Mouse (Mus musculus) erythroblast, embryonic 14.5 days (primary cell): Measurements from ENCODE around the gene Smim24. TPM values are rescaled to one million over a fixed set of nuclear protein-coding genes. Genes with fewer than 3 reads are reported as not detected.

ENCODE experiments used
- H3K27me3 ChIP-seq: 2 replicates; pipeline ENCODE4 v1.6.1; 2012; ENCODE audit warnings: inconsistent platforms; ENCODE audit not compliant: control insufficient read depth
- H3K36me3 ChIP-seq: 2 replicates; pipeline ENCODE4 v1.6.1; 2012; ENCODE audit warnings: mild to moderate bottlenecking, inconsistent platforms; ENCODE audit not compliant: control insufficient read depth
- H3K4me1 ChIP-seq: 2 replicates; pipeline ENCODE4 v1.6.1; 2012; ENCODE audit warnings: inconsistent platforms; ENCODE audit not compliant: control insufficient read depth
- H3K4me3 ChIP-seq: replicated peaks from 2 replicates; pipeline ENCODE3; 2012; ENCODE audit warnings: moderate library complexity, mild to moderate bottlenecking, inconsistent platforms
- H3K9me3 ChIP-seq: 2 replicates; pipeline ENCODE4 v1.6.1; 2012; ENCODE audit warnings: low read length, inconsistent platforms, mixed read lengths; ENCODE audit not compliant: control insufficient read depth
- GATA1 ChIP-seq: IDR thresholded peaks from 2 replicates; pipeline ENCODE4 v1.6.1; 2012; ENCODE audit warnings: low read length, inconsistent platforms, mixed read lengths
- TAL1 ChIP-seq: IDR thresholded peaks from 3 replicates; pipeline ENCODE4 v1.6.1; 2012; ENCODE audit warnings: low read length, inconsistent platforms, mixed read lengths
- polyA plus RNA-seq: library from polyadenylated mRNA; stranded (reverse); fragments of >175 nt; gene quantifications from 2 replicates; pipeline ENCODE4 v1.2.3, GENCODE M21; 2012

Smim24 gene
- polyA plus RNA-seq, 1 experiment: not detected

DNA sequence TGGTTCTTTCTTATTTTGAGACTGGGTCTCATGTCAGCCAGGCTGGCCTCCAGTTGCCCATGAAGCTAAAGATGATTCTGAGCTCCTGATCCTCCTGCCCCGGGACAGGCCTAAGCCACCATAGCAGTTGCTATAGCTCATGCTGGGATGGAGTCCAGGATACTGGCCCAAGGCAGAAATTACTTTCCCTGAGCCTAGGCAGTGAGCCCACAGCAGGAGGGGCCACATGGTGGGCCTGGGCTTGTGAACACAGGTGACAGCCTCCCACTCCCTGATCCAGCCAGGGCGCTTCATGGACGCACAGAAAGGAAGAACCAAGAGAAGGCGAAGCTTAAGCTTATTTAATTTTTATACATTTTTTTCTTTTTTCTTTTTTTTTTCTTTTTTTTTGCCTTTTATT is 3.0 kb downstream of the Smim24 start:
- no peak for TF ChIP-seq GATA1
- TF ChIP-seq TAL1: no peak
- Histone ChIP-seq H3K27me3 (peaks cover 2% of the 10 kb centered on the region), H3K36me3 (peaks cover 8% of the 10 kb centered on the region), H3K4me3 (no peak overlapping the region), H3K9me3 (no peaks in the 10 kb centered on the region), H3K4me1 (peaks cover 28% of the 10 kb centered on the region)

- H3K9me3 ChIP-seq: no peaks in the 10 kb centered on the region
Measured at GRCm38 (mm10) chr10:81396749-81397148, 3.9 kb downstream of the Smim24 start.

DNA sequence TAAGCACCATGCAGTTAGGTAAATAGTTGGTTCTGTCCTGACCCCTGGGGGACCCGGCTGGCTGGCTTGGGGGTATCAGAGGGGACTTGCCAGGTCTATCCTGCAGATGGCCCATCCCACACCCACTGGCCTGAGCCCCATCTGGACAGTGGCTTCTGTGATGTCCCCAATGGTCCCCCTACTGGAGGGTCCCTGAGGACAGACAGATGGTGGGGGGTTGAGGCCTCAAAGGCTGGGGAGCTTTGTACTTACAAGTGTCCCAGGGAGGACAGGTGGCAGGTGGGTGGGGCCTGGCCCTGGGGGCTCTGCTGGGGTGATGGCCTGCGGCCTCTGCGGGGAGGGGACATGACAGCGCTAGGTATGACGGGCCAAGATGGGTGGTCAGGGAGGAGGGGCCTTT is 6.4 kb downstream of the Smim24 start:
- peaks cover 23% of the 10 kb centered on the region for H3K4me1 ChIP-seq

More at GRCm38 (mm10) chr10:81396749-81397148, 3.9 kb downstream of the Smim24 start:
- TF ChIP-seq GATA1 (no peak), TAL1 (no peak)
- H3K27me3 ChIP-seq: peaks cover 4% of the 10 kb centered on the region
- no peak overlapping the region for H3K4me3 ChIP-seq
- peaks cover 5% of the 10 kb centered on the region; the same call in 1 of the 2 replicates for H3K36me3 ChIP-seq
- H3K4me1 ChIP-seq: peaks cover 35% of the 10 kb centered on the region

GRCm38 (mm10) chr10:81399798-81400308 is 7.0 kb downstream of the Smim24 start:
- H3K9me3 ChIP-seq: no peaks in the 10 kb centered on the region
- TF ChIP-seq TAL1: no peak
- TF ChIP-seq GATA1: no peak
- peaks cover 25% of the 10 kb centered on the region for H3K27me3 ChIP-seq
- H3K4me1 ChIP-seq: peaks cover 27% of the 10 kb centered on the region
- no peak overlapping the region for H3K4me3 ChIP-seq
- H3K36me3 ChIP-seq: peaks cover 5% of the 10 kb centered on the region; the same call in 1 of the 2 replicates

More for the DNA sequence above, 6.4 kb downstream of the Smim24 start:
- H3K27me3 ChIP-seq: peaks cover 19% of the 10 kb centered on the region
- TF ChIP-seq TAL1 (no peak), GATA1 (no peak)
- H3K4me3 ChIP-seq: no peak overlapping the region
- no peaks in the 10 kb centered on the region for H3K9me3 ChIP-seq
- H3K36me3 ChIP-seq: peaks cover 5% of the 10 kb centered on the region; the same call in 1 of the 2 replicates

GRCm38 (mm10) chr10:81400371-81401204 is 7.7 kb downstream of the Smim24 start:
- Histone ChIP-seq H3K36me3 (peaks cover 5% of the 10 kb centered on the region; the same call in 1 of the 2 replicates), H3K9me3 (no peaks in the 10 kb centered on the region), H3K4me1 (peaks cover 28% of the 10 kb centered on the region), H3K4me3 (no peak overlapping the region), H3K27me3 (peaks cover 30% of the 10 kb centered on the region)
- no peak for TF ChIP-seq GATA1
- no peak for TF ChIP-seq TAL1

GRCm38 (mm10) chr10:81401205-81401520 is 8.3 kb downstream of the Smim24 start:
- TF ChIP-seq GATA1 (no peak), TAL1 (no peak)
- H3K4me1 ChIP-seq: peaks cover 28% of the 10 kb centered on the region
- peaks cover 36% of the 10 kb centered on the region for H3K27me3 ChIP-seq
- no peak overlapping the region for H3K4me3 ChIP-seq
- peaks cover 5% of the 10 kb centered on the region; the same call in 1 of the 2 replicates for H3K36me3 ChIP-seq
- no peaks in the 10 kb centered on the region for H3K9me3 ChIP-seq

DNA sequence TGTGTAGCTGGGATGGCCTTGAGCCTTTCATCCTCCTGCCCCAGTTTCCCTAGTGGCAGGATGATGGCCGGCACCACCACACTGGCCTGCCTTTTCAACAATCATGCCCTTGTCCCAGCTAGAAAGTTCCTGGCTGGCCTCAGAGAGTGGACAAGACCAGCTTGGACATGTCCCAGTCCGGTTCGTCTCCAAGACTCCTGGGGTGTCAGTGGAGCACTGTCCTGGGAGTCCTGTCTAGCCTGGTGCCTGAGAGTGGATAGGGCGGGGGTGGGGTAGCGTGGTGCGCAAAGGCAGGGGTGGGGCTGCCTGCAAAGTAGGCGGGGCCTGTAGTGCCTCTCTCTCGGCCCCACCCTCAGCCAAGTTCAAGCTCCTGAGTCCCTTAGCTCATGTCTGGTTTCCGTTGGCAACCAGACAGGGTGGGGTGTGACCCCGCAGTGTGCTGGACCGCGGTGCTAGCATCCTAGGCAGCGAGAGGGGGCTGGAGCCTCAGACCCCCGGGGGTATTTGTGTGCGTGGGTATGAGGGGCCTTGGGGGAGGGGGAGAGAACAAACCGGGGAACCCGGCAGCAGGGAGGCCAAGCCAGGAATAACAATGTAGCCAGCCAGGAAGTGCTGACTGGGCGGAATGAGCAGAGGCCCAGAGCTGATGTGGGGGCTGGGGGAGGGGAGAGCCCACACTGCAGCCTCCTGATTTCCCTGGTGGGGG is 8.8 kb downstream of the Smim24 start:
- no peaks in the 10 kb centered on the region for H3K9me3 ChIP-seq
- H3K4me3 ChIP-seq: no peak overlapping the region
- peaks cover 28% of the 10 kb centered on the region for H3K4me1 ChIP-seq
- no peak for TF ChIP-seq GATA1
- H3K27me3 ChIP-seq: peaks cover 41% of the 10 kb centered on the region
- H3K36me3 ChIP-seq: peaks cover 5% of the 10 kb centered on the region; the same call in 1 of the 2 replicates

GRCm38 (mm10) chr10:81402227-81402765 is 9.4 kb downstream of the Smim24 start:
- Histone ChIP-seq H3K9me3 (no peaks in the 10 kb centered on the region), H3K36me3 (peaks cover 3% of the 10 kb centered on the region; the same call in 1 of the 2 replicates), H3K4me3 (no peak overlapping the region), H3K27me3 (peaks cover 47% of the 10 kb centered on the region), H3K4me1 (peaks cover 29% of the 10 kb centered on the region)
- TF ChIP-seq GATA1: no peak
- no peak for TF ChIP-seq TAL1

DNA sequence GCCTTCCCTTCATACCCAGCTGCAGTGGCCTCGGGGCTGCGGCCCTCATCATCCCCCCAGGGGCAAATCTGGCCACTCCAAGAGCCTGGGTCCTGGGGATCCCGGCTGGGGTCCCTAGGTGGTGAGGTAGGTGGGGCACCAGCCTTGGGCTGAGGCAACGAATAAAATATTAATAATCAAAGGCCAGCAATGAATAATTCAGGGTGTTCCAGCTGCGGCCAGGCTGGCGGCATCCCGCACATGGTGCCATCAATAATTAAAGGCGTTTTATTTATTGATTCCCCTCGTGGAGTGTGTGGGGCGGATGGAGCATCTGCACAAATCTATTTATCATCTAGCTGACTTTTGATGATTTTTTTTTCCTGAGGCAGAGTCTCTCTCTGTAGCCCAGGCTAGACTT is 10.7 kb downstream of the Smim24 start:
- no peak for TF ChIP-seq GATA1
- TF ChIP-seq TAL1: no peak
- H3K27me3 ChIP-seq: peaks cover 59% of the 10 kb centered on the region
- peaks cover 35% of the 10 kb centered on the region for H3K4me1 ChIP-seq
- H3K9me3 ChIP-seq: no peaks in the 10 kb centered on the region; the same call in 1 of the 2 replicates
- no peak overlapping the region for H3K4me3 ChIP-seq
- peaks cover 3% of the 10 kb centered on the region; the same call in 1 of the 2 replicates for H3K36me3 ChIP-seq
